Mouse (Mus musculus): Measurements from ENCODE around the gene Ehhadh. TPM values are rescaled to one million over a fixed set of nuclear protein-coding genes. Genes with fewer than 3 reads are reported as not detected.

Ehhadh gene
- polyA plus RNA-seq, 1 experiment = 1.8 TPM

GRCm38 (mm10) chr16:21830784-21831183 is 43.2 kb upstream of the Ehhadh start:
- TF ChIP-seq POLR2A (IDR thresholded peaks at IDR 0.05; ENCODE audit: borderline replicate concordance, control insufficient read depth, low read depth, low read length) (no peak), CTCF (IDR thresholded peaks at IDR 0.05; ENCODE audit: control insufficient read depth, insufficient read depth, low read length) (no peak)
- Histone ChIP-seq H3K27ac (ENCODE audit: control insufficient read depth, insufficient read depth, low read depth, low read length, poor library complexity) (no peak overlapping the region), H3K4me3 (replicated peaks; ENCODE audit: control insufficient read depth, low read depth, low read length) (no peak overlapping the region), H3K4me1 (ENCODE audit: control insufficient read depth, insufficient read depth, low read length) (no peaks in the 10 kb centered on the region; the same call in none of the 2 replicates)
- 82% methylated on average over 6 of the region's 6 CpGs for WGBS

GRCm38 (mm10) chr16:21829711-21830110 is 42.1 kb upstream of the Ehhadh start:
- no peak overlapping the region for H3K4me3 ChIP-seq (replicated peaks; ENCODE audit: control insufficient read depth, low read depth, low read length)
- no peak overlapping the region for H3K27ac ChIP-seq (ENCODE audit: control insufficient read depth, insufficient read depth, low read depth, low read length, poor library complexity)
- H3K4me1 ChIP-seq (ENCODE audit: control insufficient read depth, insufficient read depth, low read length) = no peaks in the 10 kb centered on the region; the same call in 1 of the 2 replicates
- 9% methylated on average over 5 of the region's 5 CpGs for WGBS
- TF ChIP-seq POLR2A (IDR thresholded peaks at IDR 0.05; ENCODE audit: borderline replicate concordance, control insufficient read depth, low read depth, low read length) (no peak), CTCF (IDR thresholded peaks at IDR 0.05; ENCODE audit: control insufficient read depth, insufficient read depth, low read length) (no peak)

GRCm38 (mm10) chr16:21827581-21827980 is 40.0 kb upstream of the Ehhadh start:
- TF ChIP-seq POLR2A (IDR thresholded peaks at IDR 0.05; ENCODE audit: borderline replicate concordance, control insufficient read depth, low read depth, low read length) (no peak), CTCF (IDR thresholded peaks at IDR 0.05; ENCODE audit: control insufficient read depth, insufficient read depth, low read length) (no peak)
- H3K27ac ChIP-seq (ENCODE audit: control insufficient read depth, insufficient read depth, low read depth, low read length, poor library complexity) = no peak overlapping the region
- no peak overlapping the region for H3K4me3 ChIP-seq (replicated peaks; ENCODE audit: control insufficient read depth, low read depth, low read length)
- 19% methylated on average over 4 of the region's 4 CpGs for WGBS
- no peaks in the 10 kb centered on the region; the same call in 1 of the 2 replicates for H3K4me1 ChIP-seq (ENCODE audit: control insufficient read depth, insufficient read depth, low read length)

GRCm38 (mm10) chr16:21827153-21827552 is 39.5 kb upstream of the Ehhadh start:
- no peaks in the 10 kb centered on the region; the same call in 1 of the 2 replicates for H3K4me1 ChIP-seq (ENCODE audit: control insufficient read depth, insufficient read depth, low read length)
- H3K4me3 ChIP-seq (replicated peaks; ENCODE audit: control insufficient read depth, low read depth, low read length) = no peak overlapping the region
- no peak overlapping the region for H3K27ac ChIP-seq (ENCODE audit: control insufficient read depth, insufficient read depth, low read depth, low read length, poor library complexity)
- TF ChIP-seq CTCF (IDR thresholded peaks at IDR 0.05; ENCODE audit: control insufficient read depth, insufficient read depth, low read length) = no peak
- TF ChIP-seq POLR2A (IDR thresholded peaks at IDR 0.05; ENCODE audit: borderline replicate concordance, control insufficient read depth, low read depth, low read length) = no peak
- 8% methylated on average over 4 of the region's 4 CpGs for WGBS

- 70% methylated on average over 9 of the region's 9 CpGs for WGBS
- H3K4me3 ChIP-seq (replicated peaks; ENCODE audit: control insufficient read depth, low read depth, low read length) = no peak overlapping the region
- no peak for TF ChIP-seq POLR2A (IDR thresholded peaks at IDR 0.05; ENCODE audit: borderline replicate concordance, control insufficient read depth, low read depth, low read length)
- no peak for TF ChIP-seq CTCF (IDR thresholded peaks at IDR 0.05; ENCODE audit: control insufficient read depth, insufficient read depth, low read length)
- H3K4me1 ChIP-seq (ENCODE audit: control insufficient read depth, insufficient read depth, low read length) = no peaks in the 10 kb centered on the region
- H3K27ac ChIP-seq (ENCODE audit: control insufficient read depth, insufficient read depth, low read depth, low read length, poor library complexity) = no peak overlapping the region
Measured at GRCm38 (mm10) chr16:21825612-21826031, 38.0 kb upstream of the Ehhadh start.

- Histone ChIP-seq H3K4me1 (ENCODE audit: control insufficient read depth, insufficient read depth, low read length) (no peaks in the 10 kb centered on the region; the same call in 1 of the 2 replicates), H3K27ac (ENCODE audit: control insufficient read depth, insufficient read depth, low read depth, low read length, poor library complexity) (no peak overlapping the region), H3K4me3 (replicated peaks; ENCODE audit: control insufficient read depth, low read depth, low read length) (no peak overlapping the region)
- WGBS = 69% methylated on average over 8 of the region's 8 CpGs
- TF ChIP-seq CTCF (IDR thresholded peaks at IDR 0.05; ENCODE audit: control insufficient read depth, insufficient read depth, low read length) (no peak), POLR2A (IDR thresholded peaks at IDR 0.05; ENCODE audit: borderline replicate concordance, control insufficient read depth, low read depth, low read length) (no peak)
Measured at GRCm38 (mm10) chr16:21818629-21819028, 31.0 kb upstream of the Ehhadh start.

- Histone ChIP-seq H3K4me3 (replicated peaks; ENCODE audit: control insufficient read depth, low read depth, low read length) (no peak overlapping the region), H3K4me1 (ENCODE audit: control insufficient read depth, insufficient read depth, low read length) (no peaks in the 10 kb centered on the region; the same call in 1 of the 2 replicates), H3K27ac (ENCODE audit: control insufficient read depth, insufficient read depth, low read depth, low read length, poor library complexity) (no peak overlapping the region)
- no peak for TF ChIP-seq POLR2A (IDR thresholded peaks at IDR 0.05; ENCODE audit: borderline replicate concordance, control insufficient read depth, low read depth, low read length)
- no peak for TF ChIP-seq CTCF (IDR thresholded peaks at IDR 0.05; ENCODE audit: control insufficient read depth, insufficient read depth, low read length)
- 39% methylated on average over 9 of the region's 9 CpGs for WGBS
Measured at GRCm38 (mm10) chr16:21818132-21818531, 30.5 kb upstream of the Ehhadh start.

GRCm38 (mm10) chr16:21815669-21816010 is 28.0 kb upstream of the Ehhadh start:
- WGBS = 78% methylated on average over 7 of the region's 7 CpGs
- Histone ChIP-seq H3K27ac (ENCODE audit: control insufficient read depth, insufficient read depth, low read depth, low read length, poor library complexity) (no peak overlapping the region), H3K4me3 (replicated peaks; ENCODE audit: control insufficient read depth, low read depth, low read length) (no peak overlapping the region), H3K4me1 (ENCODE audit: control insufficient read depth, insufficient read depth, low read length) (no peaks in the 10 kb centered on the region; the same call in 1 of the 2 replicates)
- no peak for TF ChIP-seq POLR2A (IDR thresholded peaks at IDR 0.05; ENCODE audit: borderline replicate concordance, control insufficient read depth, low read depth, low read length)
- no peak for TF ChIP-seq CTCF (IDR thresholded peaks at IDR 0.05; ENCODE audit: control insufficient read depth, insufficient read depth, low read length)

Data from bone marrow, adult 2 months (tissue).